Mouse (Mus musculus): ENCODE results near the gene Ndst2.

DNA sequence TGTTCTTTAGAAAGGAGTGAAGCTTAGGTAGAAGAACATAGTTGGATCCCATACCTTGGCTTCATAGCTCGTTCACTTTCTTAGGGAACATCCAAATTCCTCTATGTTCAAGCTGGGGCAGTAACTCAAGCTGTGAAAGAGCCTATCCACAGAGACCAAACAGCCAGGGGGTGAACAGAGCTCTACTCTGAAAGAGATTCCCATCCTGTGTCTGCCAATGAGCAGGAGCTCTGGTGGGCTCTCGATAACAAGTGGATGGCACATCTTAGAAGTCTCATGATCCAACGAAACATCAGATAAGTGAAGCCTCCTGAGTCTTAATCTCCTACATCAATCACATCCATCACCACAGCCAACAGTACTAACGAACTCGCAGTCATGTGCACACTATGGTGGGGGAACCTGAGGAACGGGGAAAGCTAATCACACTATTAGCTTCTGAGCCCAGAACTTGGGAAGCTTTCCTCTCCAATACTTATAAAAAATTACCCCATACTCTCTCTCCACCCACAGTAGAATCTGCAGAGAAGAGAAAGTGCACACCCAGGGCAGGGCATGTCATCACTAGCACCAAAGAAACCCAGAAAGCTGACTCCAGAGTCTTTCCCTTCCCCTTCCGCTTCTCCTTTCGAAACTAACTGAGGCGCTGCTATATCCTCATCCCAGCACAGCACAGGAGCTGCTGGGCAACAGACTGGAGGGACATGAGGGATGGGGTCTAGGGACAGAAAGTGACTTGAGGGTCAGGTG, 3.3 kb downstream of the Ndst2 start:
- TF ChIP-seq CTCF (IDR thresholded peaks at IDR 0.05; ENCODE audit: low read depth) (no peak), EP300 (IDR thresholded peaks at IDR 0.05; ENCODE audit: low read depth) (no peak)
